Mouse (Mus musculus) E14TG2a.4 (cell line): ENCODE data around the gene Dscaml1.

Experiments used
- CTCF ChIP-seq: conservative IDR thresholded peaks from 2 replicates; pipeline ENCODE4 v1.5.1; 2014; ENCODE audit warnings: low read length
- NANOG ChIP-seq: IDR thresholded peaks from 2 replicates; pipeline ENCODE4 v1.6.1; 2014; ENCODE audit warnings: borderline replicate concordance, low read length, mixed read lengths
- POU5F1 ChIP-seq: IDR thresholded peaks from 2 replicates; pipeline ENCODE4 v1.6.1; 2014; ENCODE audit warnings: low read length, borderline replicate concordance

GRCm38 (mm10) chr9:45429951-45430697 lies 3.7 kb downstream of the Dscaml1 start:
- TF ChIP-seq CTCF (no peak), POU5F1 (no peak), NANOG (no peak)
